Mouse (Mus musculus): ENCODE measurements at regions not wholly inside any gene's neighbourhood (a gene's known extent, or its start where the extent isn't known, plus 50 kb on each side); places are given as distances from the start of the nearest gene placed in this dataset.

- no peak for DNase-seq (ENCODE audit: low spot score)
Measured at GRCm38 (mm10) chr13:113536306-113536705, 82.1 kb downstream of the Snx18 start.

- DNase-seq (ENCODE audit: low spot score) = no peak
Measured at GRCm38 (mm10) chr13:113534664-113535455, 83.5 kb downstream of the Snx18 start.

DNA sequence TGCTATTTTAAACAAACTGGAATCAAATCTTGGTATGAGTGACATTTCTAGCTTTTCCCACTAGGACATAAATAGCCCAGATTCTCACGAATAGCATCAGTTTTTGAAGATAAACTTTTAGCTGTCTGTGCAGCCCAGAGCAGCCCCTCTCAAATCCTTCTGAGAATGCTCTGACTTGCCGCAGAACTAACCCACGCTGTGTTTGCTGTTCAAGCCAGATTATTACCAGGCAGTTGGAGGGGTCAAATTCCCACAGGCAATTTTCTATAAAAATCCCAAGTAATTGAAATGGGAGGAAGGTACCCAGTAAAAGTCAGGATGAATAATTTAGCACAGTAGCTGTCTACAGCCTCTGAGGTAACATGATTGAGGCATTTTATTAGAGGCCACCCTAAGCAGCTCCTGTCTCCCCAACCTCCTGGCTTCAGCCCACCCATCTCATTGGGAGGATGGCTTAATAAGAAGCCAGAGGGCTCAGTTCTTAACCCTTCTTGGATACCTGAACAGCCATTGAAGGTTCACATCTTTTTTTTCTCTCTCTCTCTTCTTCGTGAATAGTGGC, 84.4 kb downstream of the Snx18 start:
- no peak for DNase-seq (ENCODE audit: low spot score)

DNA sequence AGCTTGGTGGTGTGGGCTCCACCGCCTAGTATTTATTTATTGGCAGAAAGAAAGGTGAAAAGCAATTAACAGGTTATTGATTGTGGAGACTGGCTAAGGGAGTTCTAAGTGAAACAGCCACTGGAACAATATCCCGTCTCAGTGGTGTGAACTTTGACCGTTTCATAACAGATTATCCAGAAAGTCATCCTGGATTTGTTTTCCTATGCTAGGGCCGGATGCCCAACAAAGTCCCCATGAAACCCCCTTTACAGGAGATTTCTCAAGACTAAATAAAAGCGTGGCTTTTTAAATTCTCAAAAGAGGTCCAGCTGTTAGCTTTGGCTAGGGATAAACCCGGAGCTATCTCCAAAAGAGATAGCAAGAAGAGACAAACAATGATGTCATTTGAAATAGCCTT, 91.4 kb downstream of the Snx18 start:
- DNase-seq (ENCODE audit: low spot score) = no peak

GRCm38 (mm10) chr13:113523503-113523902, 94.9 kb downstream of the Snx18 start:
- no peak for DNase-seq (ENCODE audit: low spot score)

DNA sequence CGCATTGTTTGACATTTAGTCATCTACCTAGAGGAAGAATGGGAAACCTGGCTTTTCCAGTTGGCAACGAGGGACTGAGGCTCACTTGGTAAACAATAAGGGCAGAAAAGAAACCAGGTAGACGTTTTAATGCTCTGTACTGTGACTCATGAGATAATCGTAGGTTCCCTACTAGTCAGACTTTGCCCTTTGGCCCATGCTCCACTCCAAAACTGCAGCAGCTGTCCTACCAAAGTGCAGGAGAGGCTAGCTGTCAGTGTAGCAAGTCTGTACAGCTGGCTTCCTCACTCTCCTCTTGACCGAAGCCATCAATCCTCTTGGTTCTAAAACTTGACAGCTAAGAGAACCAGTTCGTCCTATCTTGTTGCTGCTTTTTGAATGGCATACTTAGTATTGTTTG, 100.2 kb downstream of the Snx18 start:
- no peak for DNase-seq (ENCODE audit: low spot score)

DNA sequence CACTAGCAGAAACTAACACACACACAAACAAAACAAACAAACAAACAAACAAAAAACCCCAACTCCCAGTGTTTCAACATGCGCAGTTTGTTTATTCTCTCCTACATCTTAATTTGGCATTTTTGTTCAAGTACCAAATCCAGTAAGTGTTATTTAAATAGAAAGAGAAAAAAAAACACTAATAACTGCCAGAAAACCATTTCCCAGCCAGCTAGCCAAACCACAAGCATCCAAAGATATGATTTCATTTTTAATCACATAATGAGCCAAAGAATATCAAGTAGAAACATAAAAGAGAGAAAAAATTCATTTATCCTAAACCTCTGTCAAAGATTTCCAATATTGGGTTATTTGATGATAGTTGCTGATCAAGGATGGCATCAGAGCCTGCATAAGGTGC, 102.3 kb downstream of the Snx18 start:
- DNase-seq (ENCODE audit: low spot score) = no peak

DNA sequence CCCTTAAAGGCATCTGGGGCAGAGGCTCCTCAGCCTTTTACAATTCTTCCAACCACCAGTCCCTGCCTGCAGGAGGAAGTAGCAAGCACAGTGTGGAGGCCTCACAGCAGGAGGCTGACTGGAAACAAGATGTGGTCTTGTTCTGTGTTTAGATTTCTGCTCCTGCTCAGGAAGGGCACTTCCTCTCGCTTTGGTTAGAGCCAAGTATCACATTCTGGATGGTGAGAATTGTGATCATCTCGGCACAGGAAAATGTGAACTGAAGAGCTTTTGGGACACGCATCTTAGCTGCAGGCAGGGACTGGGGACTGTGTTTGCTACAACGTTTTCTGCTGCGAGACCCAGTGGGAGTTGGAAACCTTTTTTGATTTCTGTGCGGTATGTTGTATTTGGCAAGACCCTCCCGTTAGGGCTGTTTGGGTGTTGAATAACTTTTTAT, 103.2 kb downstream of the Snx18 start:
- peak; percentile 48 for DNase-seq (ENCODE audit: low spot score)

DNA sequence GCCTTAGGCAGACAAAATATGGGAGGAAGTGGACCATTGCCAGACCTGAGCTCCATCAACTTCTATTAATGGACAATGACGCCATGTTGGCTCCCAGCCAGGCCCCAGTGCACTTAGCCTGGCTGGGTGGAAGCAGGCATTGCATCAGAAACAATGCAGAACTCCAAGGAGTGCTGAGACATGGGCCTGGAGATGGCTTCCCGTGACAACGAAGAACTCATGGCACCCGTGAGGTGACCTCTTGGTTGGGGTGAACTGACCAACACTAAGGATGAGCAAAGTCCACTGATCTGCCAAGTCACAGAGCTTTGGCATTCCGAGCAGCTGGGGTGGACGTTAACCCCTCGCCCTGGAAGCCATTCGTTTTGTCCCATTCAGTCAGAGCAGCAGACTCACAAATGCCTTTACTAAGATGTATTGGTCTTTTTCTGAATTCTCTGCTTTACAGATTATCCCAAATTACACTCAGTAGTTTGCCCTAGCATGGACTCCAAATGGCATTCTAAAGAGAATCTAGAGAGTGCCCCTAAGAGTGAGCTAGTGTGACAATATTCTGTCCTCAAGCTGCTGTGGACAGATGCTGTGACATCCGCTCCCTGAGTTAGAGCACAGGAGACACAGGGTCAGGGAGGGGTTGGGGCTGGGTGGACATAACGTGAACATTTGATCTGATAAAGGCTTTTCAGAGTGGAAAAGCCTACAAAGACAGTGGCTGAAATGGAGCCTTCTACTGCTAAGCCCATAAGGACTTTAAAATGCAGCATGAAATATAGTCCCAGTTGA, 108.8 kb downstream of the Snx18 start:
- peak; percentile 75 for DNase-seq (ENCODE audit: low spot score)

GRCm38 (mm10) chr13:113508124-113508728, 110.1 kb downstream of the Snx18 start:
- peak; percentile 18 for DNase-seq (ENCODE audit: low spot score)

DNA sequence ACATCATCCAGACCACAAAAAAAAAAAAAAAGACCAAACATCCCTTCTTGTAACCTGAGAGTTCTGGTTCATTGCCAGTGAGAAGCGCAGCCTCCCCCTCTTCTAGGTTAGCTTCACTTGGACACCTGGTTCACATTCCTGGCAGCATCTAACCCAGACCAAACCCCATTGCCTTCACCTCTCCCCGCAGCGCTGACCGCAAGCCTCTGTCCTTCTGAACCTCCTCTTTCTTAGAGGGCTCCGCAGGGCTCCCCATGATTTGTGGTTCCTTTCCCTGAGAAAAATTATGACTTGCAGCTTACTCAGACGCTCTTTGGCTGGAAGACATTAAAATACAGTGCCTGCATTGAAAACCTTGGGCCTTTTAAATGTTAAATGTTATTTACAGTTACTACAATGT, 115.8 kb downstream of the Snx18 start:
- DNase-seq (ENCODE audit: low spot score) = no peak

DNA sequence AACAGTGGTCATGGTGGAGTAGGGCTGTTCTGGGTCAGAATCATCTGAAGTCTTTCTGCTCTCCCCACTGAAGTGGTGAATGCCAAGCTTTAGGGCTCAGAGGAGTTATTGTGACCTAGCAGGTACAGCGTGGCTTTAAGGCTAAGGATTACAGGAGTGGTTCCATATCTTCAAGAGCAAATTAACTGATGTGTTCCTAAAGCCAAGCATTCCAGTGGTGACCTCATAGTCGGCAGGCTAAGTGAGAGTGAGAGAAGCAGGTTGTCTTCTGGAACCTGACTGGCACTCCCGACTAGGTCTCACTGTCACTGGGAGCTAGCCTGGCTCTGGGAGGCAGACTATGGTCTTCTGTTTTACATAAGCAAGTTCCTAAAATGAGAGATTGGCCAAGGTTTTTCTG, 116.3 kb downstream of the Snx18 start:
- no peak for DNase-seq (ENCODE audit: low spot score)

GRCm38 (mm10) chr13:113500373-113500990, 117.9 kb downstream of the Snx18 start:
- no peak for DNase-seq (ENCODE audit: low spot score)

- DNase-seq (ENCODE audit: low spot score) = no peak
Measured at GRCm38 (mm10) chr13:113499079-113499710, 119.2 kb downstream of the Snx18 start.

DNA sequence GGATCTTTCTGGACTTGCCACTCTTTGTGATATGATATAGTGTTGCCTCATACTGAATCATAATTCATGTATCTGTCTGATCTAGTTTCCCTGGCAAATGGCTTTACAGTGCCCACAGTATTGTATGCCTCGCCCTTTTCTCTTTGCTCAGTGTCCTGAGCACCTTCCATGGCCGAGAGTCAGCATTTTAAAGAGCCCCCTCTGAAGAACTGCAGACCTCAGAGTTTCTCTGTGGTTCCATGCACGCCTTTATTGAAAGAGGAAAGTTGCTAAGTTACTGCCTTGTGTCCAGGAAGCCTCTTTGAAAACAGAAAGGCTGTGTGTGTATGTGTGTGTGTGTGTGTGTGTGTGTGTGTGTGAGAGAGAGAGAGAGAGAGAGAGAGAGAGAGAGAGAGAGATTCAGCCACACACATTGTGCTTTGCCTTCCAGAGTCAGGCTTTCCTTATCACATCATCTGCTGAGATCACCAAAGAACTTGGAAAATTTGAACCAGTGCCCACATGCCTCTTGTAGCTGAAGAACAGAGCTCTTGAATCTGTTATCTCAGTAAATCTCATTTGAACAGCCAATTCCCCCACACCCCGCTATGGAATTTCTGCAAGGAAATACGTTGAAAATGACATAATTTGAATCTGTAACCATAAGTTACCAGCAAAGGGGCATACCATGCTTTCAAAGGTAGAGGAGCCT, 122.6 kb downstream of the Snx18 start:
- no peak for DNase-seq (ENCODE audit: low spot score)

DNA sequence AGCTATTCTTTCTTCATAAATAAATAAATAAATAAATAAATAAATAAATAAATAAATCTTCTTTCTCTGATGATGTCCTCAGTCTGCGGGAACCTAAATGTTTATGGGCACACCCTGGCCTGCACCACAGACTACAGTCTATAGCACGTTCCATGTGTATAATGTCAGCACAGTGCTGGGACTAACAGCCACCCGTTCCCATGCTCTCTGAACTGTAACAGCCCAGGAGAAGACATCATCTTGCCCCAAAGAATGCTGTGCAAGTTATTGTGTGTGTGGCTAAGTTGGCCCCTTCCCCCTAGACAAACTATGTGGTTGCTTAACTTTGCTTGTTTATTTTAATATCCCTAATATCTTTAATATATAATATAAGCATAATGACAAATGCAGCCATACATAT, 123.2 kb downstream of the Snx18 start:
- DNase-seq (ENCODE audit: low spot score) = no peak

DNA sequence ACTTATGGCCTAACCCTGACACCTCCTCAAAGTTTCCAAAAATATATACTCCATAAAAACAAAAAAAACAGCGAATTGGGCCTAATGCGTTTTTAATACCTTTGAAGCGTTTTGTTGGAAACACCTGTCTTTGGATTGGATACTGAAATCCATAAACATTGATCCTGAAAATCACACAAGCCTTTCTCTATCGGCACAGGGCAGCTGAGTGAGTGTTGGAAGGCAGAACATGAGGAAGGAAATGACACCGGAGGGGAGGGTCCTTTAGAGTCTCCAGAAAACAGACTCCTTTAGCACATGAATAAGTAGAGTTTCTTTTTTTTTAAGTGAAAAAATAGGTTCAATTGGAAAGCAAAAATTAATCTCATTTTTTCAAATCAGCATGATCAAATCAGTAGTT, 123.7 kb downstream of the Snx18 start:
- no peak for DNase-seq (ENCODE audit: low spot score)

- DNase-seq (ENCODE audit: low spot score) = no peak
Measured at GRCm38 (mm10) chr13:113489951-113490822, 128.2 kb downstream of the Snx18 start.

DNA sequence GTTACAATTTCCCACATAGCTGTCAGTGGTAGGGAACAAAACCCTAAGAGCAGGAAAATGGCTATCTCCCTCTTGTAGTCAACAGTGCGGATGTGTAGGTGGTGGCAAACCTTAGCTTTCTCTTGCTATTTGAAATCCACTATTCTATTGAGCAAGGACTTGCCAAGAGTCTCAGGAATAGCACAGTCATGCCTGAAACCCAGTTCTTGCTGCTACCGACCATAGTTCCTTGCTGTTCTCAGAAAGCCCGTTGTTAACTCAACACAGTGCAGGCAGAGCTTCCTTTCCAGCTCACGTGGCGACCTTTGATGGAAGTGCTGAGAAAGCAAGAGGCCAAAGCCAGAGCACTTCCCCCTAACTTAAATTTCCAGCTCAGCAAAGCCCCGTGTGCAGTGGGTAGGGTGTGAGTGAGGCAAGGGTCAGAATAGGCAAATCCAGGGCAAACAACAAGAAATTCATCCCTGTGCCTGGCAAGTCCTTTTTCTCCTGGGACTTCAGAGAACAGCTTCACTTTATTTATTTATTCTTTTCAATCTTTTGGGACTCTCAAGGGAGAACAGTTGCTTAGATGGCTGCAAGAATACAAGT, 131.9 kb downstream of the Snx18 start:
- no peak for DNase-seq (ENCODE audit: low spot score)

DNA sequence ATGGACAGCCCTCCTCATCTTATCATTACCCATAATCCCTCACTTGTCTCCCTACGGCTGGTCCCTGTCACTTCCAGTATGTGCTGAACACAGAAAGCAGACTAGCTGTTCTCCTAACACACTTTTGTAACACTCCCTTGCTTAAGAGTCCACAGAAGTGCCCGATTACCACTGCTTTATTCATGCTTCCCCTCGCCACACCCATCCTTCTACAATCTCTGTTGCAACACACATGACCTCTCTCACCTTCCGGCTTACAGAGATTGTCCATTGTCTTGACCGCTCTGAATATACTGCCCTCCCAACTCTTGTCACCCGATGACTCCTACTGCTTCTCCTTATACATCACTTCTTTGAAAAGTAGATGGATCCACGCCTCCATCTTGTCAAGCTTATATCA, 132.9 kb downstream of the Snx18 start:
- no peak for DNase-seq (ENCODE audit: low spot score)

Data from layer of hippocampus, adult 11-12 months (tissue).